Mouse (Mus musculus) CD8-positive naive resting alpha-beta T cell, adult 57 days (primary cell): ENCODE results near the gene Gm8257. TPM values are rescaled to one million over a fixed set of nuclear protein-coding genes. Genes with fewer than 3 reads are reported as not detected.

Source experiments
- total RNA-seq: library from RNA; stranded (reverse); gene quantifications from one replicate; pipeline ENCODE4 v1.2.4, GENCODE M21; 2023

The Gm8257 gene
- not detected for total RNA-seq

GRCm38 (mm10) chr14:44706356-44706755, at the start of gene Gm8257:
Gm8257 (minus strand) TSS chr14:44706456.

GRCm38 (mm10) chr14:44750240-44750639, 44.0 kb upstream of the Gm8257 start, which contains the start of gene Gm8267:
Gm8267 (minus strand) TSS chr14:44750340.

GRCm38 (mm10) chr14:44627737-44628136, 78.5 kb downstream of the Gm8257 start, which contains the start of gene Gm5624:
Gm5624 (minus strand) TSS chr14:44627938.

Other genes with a start within 250 kb of the Gm8257 start
- gene BC061237, start 214.0 kb downstream of the Gm8257 start, total RNA-seq: not detected
- gene Gm17093, start 188.2 kb downstream of the Gm8257 start, total RNA-seq: not detected
- gene Gm8247, start 123.3 kb downstream of the Gm8257 start, total RNA-seq: not detected
- not detected for gene Gm5624, start 78.5 kb downstream of the Gm8257 start, total RNA-seq
- gene Gm8267, start 43.9 kb upstream of the Gm8257 start, total RNA-seq: not detected
- gene Ptgdr, start 152.9 kb upstream of the Gm8257 start, total RNA-seq: not detected